Mouse (Mus musculus) liver, embryonic 12.5 days (tissue): ENCODE measurements around the gene Tns1. TPM values are rescaled to one million over a fixed set of nuclear protein-coding genes. Genes with fewer than 3 reads are reported as not detected.
"Not testable (repeated sequence)": the region's sequence is repeated elsewhere in the genome, so short reads cannot be mapped to it uniquely, and the experiment has no call there.

Experiments used
- ATAC-seq: fragments of 200-750 bp; cut with Nextera tagmentation; 2 replicates; pipeline ENCODE4 v1.8.0; 2017; ENCODE audit warnings: moderate number of reproducible peaks, mild to moderate bottlenecking, moderate library complexity
- H3K27ac ChIP-seq: fragments of 300-500 bp; sonication (generic); 2 replicates; pipeline ENCODE4 v1.5.1; 2016; ENCODE audit warnings: mild to moderate bottlenecking
- H3K27me3 ChIP-seq: fragments of 300-500 bp; sonication (generic); replicated peaks from 2 replicates; pipeline ENCODE4 v1.6.1; 2016; ENCODE audit warnings: mild to moderate bottlenecking, moderate library complexity
- H3K36me3 ChIP-seq: fragments of 300-500 bp; sonication (generic); 2 replicates; pipeline ENCODE4 v1.6.1; 2016; ENCODE audit warnings: mild to moderate bottlenecking, moderate library complexity
- H3K4me1 ChIP-seq: fragments of 300-500 bp; sonication (generic); 2 replicates; pipeline ENCODE4 v1.6.1; 2016
- H3K4me2 ChIP-seq: fragments of 300-500 bp; sonication (generic); 2 replicates; pipeline ENCODE4 v1.6.1; 2016; ENCODE audit warnings: mild to moderate bottlenecking, moderate library complexity
- H3K4me3 ChIP-seq: fragments of 300-500 bp; sonication (generic); 2 replicates; pipeline ENCODE4 v1.5.1; 2016; ENCODE audit warnings: mild to moderate bottlenecking, moderate library complexity
- H3K9ac ChIP-seq: fragments of 300-500 bp; sonication (generic); 2 replicates; pipeline ENCODE4 v1.6.1; 2016; ENCODE audit warnings: mild to moderate bottlenecking, moderate library complexity
- H3K9me3 ChIP-seq: fragments of 300-500 bp; sonication (generic); replicated peaks from 2 replicates; pipeline ENCODE4 v1.6.1; 2016; ENCODE audit warnings: mild to moderate bottlenecking, moderate library complexity
- WGBS: fragments of 180-500 bp; shearing (Covaris S2); methylation state at CpG from one replicate; pipeline ENCODE4 v1.1.7; 2016; ENCODE audit not compliant: insufficient replicate concordance; 5-methylcytosine and 5-hydroxymethylcytosine counted together
- polyA plus RNA-seq: library from polyadenylated mRNA; unstranded; fragments of >200 nt; fragmentation: Nextera tagmentation; extraction: Ambion mirVana; gene quantifications from 2 replicates; pipeline ENCODE4 v1.2.1, GENCODE M21; 2016

Gene Tns1
- polyA plus RNA-seq, 1 experiment from 2014 or later, result 13.1 TPM

GRCm38 (mm10) chr1:73906376-73906775 is 217.9 kb downstream of the Tns1 start:
- WGBS, result 82% methylated on average over 6 of the region's 6 CpGs
- Histone ChIP-seq H3K27me3 (no peaks in the 10 kb centered on the region), H3K9me3 (no peaks in the 10 kb centered on the region), H3K9ac (no peak overlapping the region), H3K4me2 (no peak overlapping the region), H3K4me1 (no peaks in the 10 kb centered on the region), H3K4me3 (no peak overlapping the region), H3K36me3 (no peaks in the 10 kb centered on the region), H3K27ac (no peak overlapping the region)
- ATAC-seq, result no peak

GRCm38 (mm10) chr1:73905811-73906190 is 218.4 kb downstream of the Tns1 start:
- H3K27ac ChIP-seq, result no peak overlapping the region
- H3K36me3 ChIP-seq, result no peaks in the 10 kb centered on the region
- H3K4me3 ChIP-seq, result no peak overlapping the region
- WGBS, result 52% methylated on average over 5 of the region's 5 CpGs
- no peaks in the 10 kb centered on the region for H3K27me3 ChIP-seq
- no peaks in the 10 kb centered on the region for H3K9me3 ChIP-seq
- no peaks in the 10 kb centered on the region for H3K4me1 ChIP-seq
- H3K4me2 ChIP-seq, result no peak overlapping the region
- no peak overlapping the region for H3K9ac ChIP-seq
- no peak for ATAC-seq

GRCm38 (mm10) chr1:73905111-73905810 is 219.0 kb downstream of the Tns1 start:
- no peak for ATAC-seq
- Histone ChIP-seq H3K27me3 (no peaks in the 10 kb centered on the region), H3K36me3 (no peaks in the 10 kb centered on the region), H3K4me1 (no peaks in the 10 kb centered on the region), H3K4me3 (no peak overlapping the region), H3K27ac (no peak overlapping the region), H3K4me2 (no peak overlapping the region), H3K9me3 (no peaks in the 10 kb centered on the region), H3K9ac (no peak overlapping the region)
- 28% methylated on average over 10 of the region's 10 CpGs for WGBS

- H3K4me2 ChIP-seq, result no peak overlapping the region
- H3K27ac ChIP-seq, result no peak overlapping the region
- H3K9ac ChIP-seq, result no peak overlapping the region
- no peaks in the 10 kb centered on the region for H3K27me3 ChIP-seq
- WGBS, result 71% methylated on average over 8 of the region's 8 CpGs
- no peak overlapping the region for H3K4me3 ChIP-seq
- H3K4me1 ChIP-seq, result no peaks in the 10 kb centered on the region
- H3K36me3 ChIP-seq, result no peaks in the 10 kb centered on the region
- no peaks in the 10 kb centered on the region for H3K9me3 ChIP-seq
- ATAC-seq, result no peak
Measured at GRCm38 (mm10) chr1:73904641-73905040, 219.6 kb downstream of the Tns1 start.

GRCm38 (mm10) chr1:73903035-73903434 is 221.2 kb downstream of the Tns1 start:
- Histone ChIP-seq H3K4me2 (no peak overlapping the region), H3K9me3 (no peaks in the 10 kb centered on the region), H3K9ac (no peak overlapping the region), H3K4me1 (no peaks in the 10 kb centered on the region), H3K4me3 (no peak overlapping the region), H3K27ac (no peak overlapping the region), H3K27me3 (no peaks in the 10 kb centered on the region), H3K36me3 (no peaks in the 10 kb centered on the region)
- 68% methylated on average over 5 of the region's 5 CpGs for WGBS
- no peak for ATAC-seq

GRCm38 (mm10) chr1:73902171-73902991 is 221.9 kb downstream of the Tns1 start:
- ATAC-seq, result no peak
- H3K9me3 ChIP-seq, result no peaks in the 10 kb centered on the region
- no peaks in the 10 kb centered on the region for H3K27me3 ChIP-seq
- H3K36me3 ChIP-seq, result no peaks in the 10 kb centered on the region
- H3K4me2 ChIP-seq, result no peak overlapping the region
- H3K4me3 ChIP-seq, result no peak overlapping the region
- WGBS, result 18% methylated on average over 16 of the region's 16 CpGs
- H3K27ac ChIP-seq, result no peak overlapping the region
- no peaks in the 10 kb centered on the region for H3K4me1 ChIP-seq
- H3K9ac ChIP-seq, result no peak overlapping the region

- Histone ChIP-seq H3K4me1 (no peaks in the 10 kb centered on the region), H3K4me2 (no peak overlapping the region), H3K9ac (no peak overlapping the region), H3K36me3 (no peaks in the 10 kb centered on the region), H3K9me3 (no peaks in the 10 kb centered on the region), H3K4me3 (no peak overlapping the region), H3K27me3 (no peaks in the 10 kb centered on the region), H3K27ac (no peak overlapping the region)
- 6% methylated on average over 3 of the region's 3 CpGs for WGBS
- no peak for ATAC-seq
Measured at GRCm38 (mm10) chr1:73901496-73901899, 222.8 kb downstream of the Tns1 start.

GRCm38 (mm10) chr1:73895451-73895850 is 228.8 kb downstream of the Tns1 start:
- H3K4me3 ChIP-seq, H3K9me3 ChIP-seq, H3K4me2 ChIP-seq, H3K36me3 ChIP-seq, H3K9ac ChIP-seq, H3K27me3 ChIP-seq, ATAC-seq, H3K4me1 ChIP-seq, H3K27ac ChIP-seq: not testable (repeated sequence)
- WGBS, result 75% methylated on average over 6 of the region's 6 CpGs

- H3K27ac ChIP-seq, result no peak overlapping the region
- H3K4me3 ChIP-seq, result no peak overlapping the region
- no peaks in the 10 kb centered on the region for H3K36me3 ChIP-seq
- H3K9me3 ChIP-seq, result 0 out of 2 replicates have a peak, but pooled peaks cover 3% of the 10 kb centered on the region
- H3K27me3 ChIP-seq, result no peaks in the 10 kb centered on the region
- no peak overlapping the region for H3K9ac ChIP-seq
- H3K4me2 ChIP-seq, result no peak overlapping the region
- no peaks in the 10 kb centered on the region for H3K4me1 ChIP-seq
- no peak for ATAC-seq
Measured at GRCm38 (mm10) chr1:73880731-73881130, 243.5 kb downstream of the Tns1 start.

GRCm38 (mm10) chr1:73875676-73876218 is 248.5 kb downstream of the Tns1 start:
- no peak overlapping the region for H3K27ac ChIP-seq
- no peak for ATAC-seq
- H3K27me3 ChIP-seq, result no peaks in the 10 kb centered on the region
- no peak overlapping the region for H3K4me3 ChIP-seq
- no peak overlapping the region for H3K4me2 ChIP-seq
- no peaks in the 10 kb centered on the region for H3K9me3 ChIP-seq
- no peaks in the 10 kb centered on the region for H3K4me1 ChIP-seq
- 33% methylated on average over 1 of the region's 1 CpGs for WGBS
- H3K9ac ChIP-seq, result no peak overlapping the region
- no peaks in the 10 kb centered on the region for H3K36me3 ChIP-seq

- H3K27ac ChIP-seq, result no peak overlapping the region
- no peaks in the 10 kb centered on the region for H3K4me1 ChIP-seq
- no peaks in the 10 kb centered on the region for H3K36me3 ChIP-seq
- H3K27me3 ChIP-seq, result no peaks in the 10 kb centered on the region
- H3K9ac ChIP-seq, result no peak overlapping the region
- no peak overlapping the region for H3K4me2 ChIP-seq
- no peak overlapping the region for H3K4me3 ChIP-seq
- no peaks in the 10 kb centered on the region for H3K9me3 ChIP-seq
- WGBS, result 67% methylated on average over 3 of the region's 3 CpGs
- no peak for ATAC-seq
Measured at GRCm38 (mm10) chr1:73864314-73864713, 259.9 kb downstream of the Tns1 start.

GRCm38 (mm10) chr1:73863074-73863431 is 261.2 kb downstream of the Tns1 start:
- no peak overlapping the region for H3K27ac ChIP-seq
- H3K4me3 ChIP-seq, result no peak overlapping the region
- H3K9me3 ChIP-seq, result no peaks in the 10 kb centered on the region
- H3K27me3 ChIP-seq, result no peaks in the 10 kb centered on the region
- H3K36me3 ChIP-seq, result no peaks in the 10 kb centered on the region
- H3K4me1 ChIP-seq, result no peaks in the 10 kb centered on the region
- 25% methylated on average over 11 of the region's 11 CpGs for WGBS
- peak overlapping the region; percentile 40 for H3K4me2 ChIP-seq
- ATAC-seq, result no peak
- no peak overlapping the region for H3K9ac ChIP-seq
